Mouse (Mus musculus) MEL (cell line): Measurements from ENCODE around the gene Gc. TPM values are rescaled to one million over a fixed set of nuclear protein-coding genes. Genes with fewer than 3 reads are reported as not detected.

Source experiments
- DNase-seq: peaks from one replicate; pipeline ENCODE4 v3.0.0; 2011; ENCODE audit warnings: low read depth, low spot score
- H3K27ac ChIP-seq: 2 replicates; pipeline ENCODE4 v1.5.1; 2012; ENCODE audit warnings: low read depth, mild to moderate bottlenecking, control low read depth, low read length, moderate library complexity; ENCODE audit not compliant: control insufficient read depth
- H3K27me3 ChIP-seq, 2 experiments: fragments of 150-350 bp in 1 of 2; sonication (generic) in 1 of 2; 2 replicates each; pipeline ENCODE4 v1.6.1; 2012; ENCODE audit warnings: low read length in 2 of 2, mild to moderate bottlenecking in 2 of 2, improper control_type of control experiment in 1 of 2, moderate library complexity in 1 of 2; ENCODE audit not compliant: insufficient read depth in 2 of 2, control insufficient read depth in 1 of 2
- H3K36me3 ChIP-seq, 2 experiments: 2 replicates each; pipeline ENCODE4 v1.6.1; 2012 to 2014; ENCODE audit warnings: low read length in 2 of 2, improper control_type of control experiment in 1 of 2, inconsistent platforms in 1 of 2, mild to moderate bottlenecking in 1 of 2; ENCODE audit not compliant: insufficient read depth in 2 of 2, control insufficient read depth in 1 of 2
- H3K4me1 ChIP-seq, 2 experiments: fragments of 150-350 bp in 1 of 2; sonication (generic) in 1 of 2; 2 replicates each; pipeline ENCODE4 v1.6.1; 2012; ENCODE audit warnings: low read length in 2 of 2, improper control_type of control experiment in 1 of 2, mild to moderate bottlenecking in 1 of 2; ENCODE audit not compliant: insufficient read depth in 2 of 2, control insufficient read depth in 1 of 2
- H3K4me3 ChIP-seq, 2 experiments: fragments of 150-350 bp in 1 of 2; sonication (generic) in 1 of 2; 2 replicates each; pipeline ENCODE4 v1.5.1; 2012; ENCODE audit warnings: low read depth in 2 of 2, low read length in 2 of 2, mild to moderate bottlenecking in 2 of 2, moderate library complexity in 2 of 2, control low read depth in 1 of 2, improper control_type of control experiment in 1 of 2; ENCODE audit not compliant: control insufficient read depth in 1 of 2, insufficient read depth in 1 of 2
- H3K79me2 ChIP-seq: 2 replicates; pipeline ENCODE4 v1.6.1; 2012; ENCODE audit warnings: mild to moderate bottlenecking, low read length, moderate library complexity; ENCODE audit not compliant: control insufficient read depth, poor library complexity, insufficient read depth
- H3K9ac ChIP-seq: 2 replicates; pipeline ENCODE4 v1.6.1; 2012; ENCODE audit warnings: low read depth, mild to moderate bottlenecking, control low read depth, low read length, moderate library complexity; ENCODE audit not compliant: control insufficient read depth, poor library complexity, severe bottlenecking
- H3K9me3 ChIP-seq: fragments of 150-350 bp; sonication (generic); replicated peaks from 2 replicates; pipeline ENCODE4 v1.6.1; 2012; ENCODE audit warnings: mild to moderate bottlenecking, low read length, improper control_type of control experiment, moderate library complexity; ENCODE audit not compliant: insufficient read depth
- BHLHE40 ChIP-seq: IDR thresholded peaks from 2 replicates; pipeline ENCODE4 v1.6.1; 2012; ENCODE audit warnings: low read depth, mild to moderate bottlenecking, inconsistent platforms, low read length, improper control_type of control experiment, borderline replicate concordance
- CHD1 ChIP-seq: IDR thresholded peaks from 2 replicates; pipeline ENCODE4 v1.6.1; 2012; ENCODE audit warnings: low read depth, mild to moderate bottlenecking, inconsistent platforms, low read length, improper control_type of control experiment
- CHD2 ChIP-seq: IDR thresholded peaks from 2 replicates; pipeline ENCODE4 v1.6.1; 2011; ENCODE audit warnings: low read length, improper control_type of control experiment
- CTCF ChIP-seq, 3 experiments: IDR thresholded peaks in 2 of 3; conservative IDR thresholded peaks in 1 of 3; 2 replicates each; pipeline ENCODE4 v1.5.1; 2011 to 2012; ENCODE audit warnings: low read length in 3 of 3, low read depth in 2 of 3, mild to moderate bottlenecking in 2 of 3, improper control_type of control experiment in 1 of 3, inconsistent platforms in 1 of 3, mixed read lengths in 1 of 3, moderate library complexity in 1 of 3; ENCODE audit not compliant: control insufficient read depth in 1 of 3, insufficient read depth in 1 of 3, poor library complexity in 1 of 3, severe bottlenecking in 1 of 3
- EP300 ChIP-seq, 2 experiments: IDR thresholded peaks; 2 replicates each; pipeline ENCODE4 v1.6.1; 2011; ENCODE audit warnings: improper control_type of control experiment in 2 of 2, low read length in 2 of 2, low read depth in 1 of 2, mild to moderate bottlenecking in 1 of 2
- ETS1 ChIP-seq: IDR thresholded peaks from 2 replicates; pipeline ENCODE4 v1.6.1; 2012; ENCODE audit warnings: low read depth, mild to moderate bottlenecking, inconsistent platforms, low read length, improper control_type of control experiment, moderate library complexity
- GABPA ChIP-seq: IDR thresholded peaks from 2 replicates; pipeline ENCODE4 v1.6.1; 2012; ENCODE audit warnings: low read depth, mild to moderate bottlenecking, inconsistent platforms, low read length, improper control_type of control experiment, moderate library complexity
- GATA1 ChIP-seq: IDR thresholded peaks from 2 replicates; pipeline ENCODE4 v1.6.1; 2011; ENCODE audit warnings: low read depth, low read length, improper control_type of control experiment
- HCFC1 ChIP-seq: IDR thresholded peaks from 2 replicates; pipeline ENCODE4 v1.6.1; 2012; ENCODE audit warnings: low read depth, mild to moderate bottlenecking, inconsistent platforms, low read length, improper control_type of control experiment, moderate library complexity
- JUND ChIP-seq: IDR thresholded peaks from 2 replicates; pipeline ENCODE4 v1.6.1; 2011; ENCODE audit warnings: low read depth, mild to moderate bottlenecking, improper control_type of control experiment, low read length
- KAT2A ChIP-seq: conservative IDR thresholded peaks from 2 replicates; pipeline ENCODE4 v1.6.1; 2012; ENCODE audit warnings: low read depth, low read length, improper control_type of control experiment, inconsistent platforms
- MAFK ChIP-seq: IDR thresholded peaks from 2 replicates; pipeline ENCODE4 v1.6.1; 2011; ENCODE audit warnings: low read depth, mild to moderate bottlenecking, low read length, improper control_type of control experiment, borderline replicate concordance
- MXI1 ChIP-seq: IDR thresholded peaks from 2 replicates; pipeline ENCODE4 v1.6.1; 2011; ENCODE audit warnings: mild to moderate bottlenecking, low read depth, low read length, improper control_type of control experiment
- NELFE ChIP-seq: IDR thresholded peaks from 2 replicates; pipeline ENCODE4 v1.6.1; 2011; ENCODE audit warnings: low read depth, low read length, improper control_type of control experiment
- NRF1 ChIP-seq: IDR thresholded peaks from 2 replicates; pipeline ENCODE4 v1.6.1; 2014; ENCODE audit warnings: low read depth, mild to moderate bottlenecking, inconsistent platforms, low read length, improper control_type of control experiment, moderate library complexity; ENCODE audit not compliant: poor library complexity, insufficient read depth, severe bottlenecking
- POLR2A ChIP-seq, 2 experiments: IDR thresholded peaks; 2 replicates each; pipeline ENCODE4 v1.6.1; 2011 to 2012; ENCODE audit warnings: low read length in 2 of 2, mild to moderate bottlenecking in 2 of 2, control low read depth in 1 of 2, improper control_type of control experiment in 1 of 2, low read depth in 1 of 2, moderate library complexity in 1 of 2; ENCODE audit not compliant: control insufficient read depth in 1 of 2, insufficient read depth in 1 of 2, poor library complexity in 1 of 2
- RAD21 ChIP-seq: IDR thresholded peaks from 2 replicates; pipeline ENCODE4 v1.6.1; 2011; ENCODE audit warnings: mild to moderate bottlenecking, low read depth, low read length, improper control_type of control experiment
- TAL1 ChIP-seq: IDR thresholded peaks from 2 replicates; pipeline ENCODE4 v1.6.1; 2012; ENCODE audit warnings: mild to moderate bottlenecking, inconsistent platforms, low read length, moderate library complexity, mixed read lengths
- TCF12 ChIP-seq: IDR thresholded peaks from 2 replicates; pipeline ENCODE4 v1.6.1; 2014; ENCODE audit warnings: low read depth, mild to moderate bottlenecking, inconsistent platforms, low read length, improper control_type of control experiment, moderate library complexity
- UBTF ChIP-seq: IDR thresholded peaks from 2 replicates; pipeline ENCODE4 v1.6.1; 2012; ENCODE audit warnings: low read depth, mild to moderate bottlenecking, inconsistent platforms, low read length, improper control_type of control experiment, moderate library complexity, borderline replicate concordance; ENCODE audit not compliant: insufficient read depth
- ZNF384 ChIP-seq: IDR thresholded peaks from 2 replicates; pipeline ENCODE4 v1.6.1; 2012; ENCODE audit warnings: low read depth, mild to moderate bottlenecking, inconsistent platforms, low read length, improper control_type of control experiment
- polyA plus RNA-seq, 2 experiments: library from polyadenylated mRNA; stranded (reverse) in 1 of 2; unstranded in 1 of 2; fragments of >175 nt in 1 of 2; fragments of >200 nt in 1 of 2; gene quantifications; 2 replicates each; pipeline versions ENCODE4 v1.2.1 to v1.2.4; 2012; ENCODE audit warnings: low replicate concordance in 2 of 2, low read depth in 1 of 2; ENCODE audit not compliant: insufficient read length in 2 of 2, insufficient read depth in 1 of 2, missing spikeins in 1 of 2
- total RNA-seq: library from RNA; depleted of rRNA; stranded (reverse); fragments of 300-350 nt; gene quantifications from 2 replicates; pipeline ENCODE4 v1.2.3, GENCODE M21; 2012

The Gc gene
- total and polyA plus RNA-seq, 3 experiments, result not detected

DNA sequence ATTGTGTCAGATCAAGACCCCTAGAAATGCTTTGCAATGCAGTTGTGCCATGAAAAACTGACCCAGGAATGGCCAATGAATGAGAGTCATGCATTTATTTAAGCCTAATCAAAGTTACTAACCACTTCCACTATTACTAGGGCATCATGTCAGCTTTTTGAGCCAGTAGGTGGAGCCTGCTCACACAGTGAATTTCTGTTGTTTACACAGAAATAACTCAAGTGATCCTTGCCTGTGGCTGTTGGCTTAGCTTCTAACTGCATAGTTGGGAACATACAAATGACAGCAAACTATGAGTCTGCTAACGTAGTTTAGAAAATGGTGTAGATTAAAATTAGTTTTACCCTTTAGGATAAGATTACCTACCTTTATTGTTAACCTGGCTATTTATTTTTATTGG, 52.6 kb downstream of the Gc start:
- no peaks in the 10 kb centered on the region for H3K36me3 ChIP-seq
- no peak overlapping the region for H3K4me3 ChIP-seq
- H3K4me1 ChIP-seq, result no peaks in the 10 kb centered on the region
- TF ChIP-seq HCFC1, result no peak
- TF ChIP-seq ZNF384, result no peak
- TF ChIP-seq CHD2, result no peak
- no peak for TF ChIP-seq MAFK
- TF ChIP-seq CHD1, result no peak
- TF ChIP-seq TAL1, result no peak
- no peak for TF ChIP-seq NRF1
- no peak for TF ChIP-seq EP300 (IDR thresholded peaks at IDR 0.05; ENCODE audit: low read depth in 1 of 2, low read length in 2 of 2)
- no peak for TF ChIP-seq POLR2A (IDR thresholded peaks at IDR 0.05; ENCODE audit: control insufficient read depth in 1 of 2, insufficient read depth in 1 of 2, low read depth in 1 of 2, low read length in 2 of 2, poor library complexity in 1 of 2)
- TF ChIP-seq CTCF (IDR thresholded peaks at IDR 0.05 in 2 of 3, conservative IDR thresholded peaks at IDR 0.05 in 1 of 3; ENCODE audit: control insufficient read depth in 1 of 3, insufficient read depth in 1 of 3, low read depth in 2 of 3, low read length in 3 of 3, poor library complexity in 1 of 3, severe bottlenecking in 1 of 3), result no peak
- no peak for TF ChIP-seq BHLHE40
- no peak for TF ChIP-seq NELFE
- no peak for DNase-seq
- no peak overlapping the region for H3K9ac ChIP-seq
- no peaks in the 10 kb centered on the region for H3K79me2 ChIP-seq
- no peaks in the 10 kb centered on the region for H3K9me3 ChIP-seq
- no peaks in the 10 kb centered on the region for H3K27me3 ChIP-seq
- H3K27ac ChIP-seq, result no peak overlapping the region

- no peak overlapping the region for H3K4me3 ChIP-seq
- no peaks in the 10 kb centered on the region for H3K27me3 ChIP-seq
- TF ChIP-seq RAD21, result no peak
- no peak for TF ChIP-seq EP300 (IDR thresholded peaks at IDR 0.05; ENCODE audit: low read depth in 1 of 2, low read length in 2 of 2)
- no peak for TF ChIP-seq CHD1
- TF ChIP-seq GATA1, result no peak
- no peak for TF ChIP-seq JUND
- TF ChIP-seq TCF12, result no peak
- TF ChIP-seq KAT2A, result no peak
- no peak for TF ChIP-seq CHD2
- no peak for TF ChIP-seq GABPA
- no peak for TF ChIP-seq ETS1
- no peak for TF ChIP-seq UBTF
- TF ChIP-seq MXI1, result no peak
- no peak for TF ChIP-seq NELFE
- H3K79me2 ChIP-seq, result no peaks in the 10 kb centered on the region
- no peak overlapping the region for H3K9ac ChIP-seq
- H3K4me1 ChIP-seq, result no peaks in the 10 kb centered on the region
- DNase-seq, result no peak
- no peaks in the 10 kb centered on the region for H3K36me3 ChIP-seq
- H3K27ac ChIP-seq, result no peak overlapping the region
- no peaks in the 10 kb centered on the region for H3K9me3 ChIP-seq
Measured at GRCm38 (mm10) chr5:89390405-89390804, 67.3 kb downstream of the Gc start.
